In genomic region chr5:24351278-24351677, GRCm38 (mm10) we compare ENCODE assay signal across 8 mouse cellular contexts. TPM values are rescaled to one million over a fixed set of nuclear protein-coding genes. Genes with fewer than 3 reads are reported as not detected.
A peak's percentile ranks its signal among the peaks of the same experiment; 100 is the strongest.
DNase-seq lines count a peak whose midpoint lies in the region; ATAC-seq lines count a peak whose summit lies in the region.

Kcnh2 (minus strand) TSS chr5:24351604.

- H3K9me3 ChIP-seq in lung, embryonic 16.5 days (ENCODE audit: control insufficient read depth, low read length), result no peaks in the 10 kb centered on the region
- no peaks in the 10 kb centered on the region for H3K9me3 ChIP-seq in embryonic facial prominence, embryonic 13.5 days
- no peaks in the 10 kb centered on the region for H3K9me3 ChIP-seq in hindbrain, embryonic 10.5 days
- H3K9me3 ChIP-seq in liver, embryonic 12.5 days (replicated peaks), result no peaks in the 10 kb centered on the region

- H3K4me3 ChIP-seq in lung, embryonic 16.5 days (ENCODE audit: low read length), result peak within 1 kb of the TSS; percentile 65
- H3K4me3 ChIP-seq in embryonic facial prominence, embryonic 13.5 days, result peak within 1 kb of the TSS; percentile 63
- H3K4me3 ChIP-seq in hindbrain, embryonic 10.5 days, result peak within 1 kb of the TSS; percentile 78
- peak within 1 kb of the TSS; percentile 60 for H3K4me3 ChIP-seq in liver, embryonic 12.5 days

- ATAC-seq in lung, embryonic 16.5 days (ENCODE audit: low read depth), result peak; percentile 15
- ATAC-seq in embryonic facial prominence, embryonic 13.5 days (ENCODE audit: insufficient number of reproducible peaks, insufficient read depth, low FRiP score, low TSS enrichment, low read depth), result peak; percentile 18; the same call in 1 of the 2 replicates
- ATAC-seq in liver, embryonic 12.5 days, result no peak; the same call in 1 of the 2 replicates

- peak within 1 kb of the TSS; percentile 69 for H3K9ac ChIP-seq in lung, embryonic 16.5 days (ENCODE audit: low read length)
- H3K9ac ChIP-seq in embryonic facial prominence, embryonic 13.5 days, result peak within 1 kb of the TSS; percentile 73
- peak within 1 kb of the TSS; percentile 49 for H3K9ac ChIP-seq in liver, embryonic 12.5 days

- peak within 1 kb of the TSS; percentile 76 for H3K27ac ChIP-seq in lung, embryonic 16.5 days (ENCODE audit: low read length)
- H3K27ac ChIP-seq in embryonic facial prominence, embryonic 13.5 days, result no peak within 1 kb of the TSS
- H3K27ac ChIP-seq in hindbrain, embryonic 10.5 days, result peak within 1 kb of the TSS; percentile 92
- H3K27ac ChIP-seq in liver, embryonic 12.5 days, result peak within 1 kb of the TSS; percentile 8; the same call in 1 of the 2 replicates

- H3K27me3 ChIP-seq in lung, embryonic 16.5 days (ENCODE audit: control insufficient read depth, insufficient read depth, low read depth, low read length), result peaks cover 26% of the 10 kb centered on the region
- H3K27me3 ChIP-seq in embryonic facial prominence, embryonic 13.5 days, result peaks cover 85% of the 10 kb centered on the region
- peaks cover 77% of the 10 kb centered on the region for H3K27me3 ChIP-seq in hindbrain, embryonic 10.5 days (ENCODE audit: insufficient read depth, poor library complexity, severe bottlenecking)
- peaks cover 98% of the 10 kb centered on the region for H3K27me3 ChIP-seq in liver, embryonic 12.5 days (replicated peaks)

- no peaks in the 10 kb centered on the region for H3K36me3 ChIP-seq in lung, embryonic 16.5 days (ENCODE audit: control insufficient read depth, insufficient read depth, low read length)
- H3K36me3 ChIP-seq in embryonic facial prominence, embryonic 13.5 days, result no peaks in the 10 kb centered on the region
- H3K36me3 ChIP-seq in hindbrain, embryonic 10.5 days, result no peaks in the 10 kb centered on the region
- H3K36me3 ChIP-seq in liver, embryonic 12.5 days, result no peaks in the 10 kb centered on the region

- peaks cover 37% of the 10 kb centered on the region for H3K4me1 ChIP-seq in lung, embryonic 16.5 days (replicated peaks; ENCODE audit: control insufficient read depth, insufficient read depth, low read length)
- H3K4me1 ChIP-seq in embryonic facial prominence, embryonic 13.5 days, result peaks cover 34% of the 10 kb centered on the region
- H3K4me1 ChIP-seq in hindbrain, embryonic 10.5 days (replicated peaks), result peaks cover 79% of the 10 kb centered on the region
- peaks cover 55% of the 10 kb centered on the region for H3K4me1 ChIP-seq in liver, embryonic 12.5 days

- WGBS in lung, embryonic 16.5 days, result 0% methylated on average over 49 of the region's 53 CpGs
- under 1% methylated on average over 36 of the region's 53 CpGs for WGBS in embryonic facial prominence, embryonic 13.5 days
- 1% methylated on average over 53 of the region's 53 CpGs for WGBS in hindbrain, embryonic 10.5 days
- under 1% methylated on average over 53 of the region's 53 CpGs for WGBS in liver, embryonic 12.5 days (ENCODE audit: insufficient replicate concordance)

- no peak for DNase-seq in lung, postnatal 25 days (ENCODE audit: low spot score)
- no peak for DNase-seq in hindbrain, embryonic 10.5 days (ENCODE audit: low spot score)
- no peak for DNase-seq in B cell, adult 2 months
- DNase-seq in thymus, postnatal 4 days, result no peak
- no peak for DNase-seq in kidney, postnatal 14 days

- peak within 1 kb of the TSS; percentile 95 for H3K4me2 ChIP-seq in lung, embryonic 16.5 days (ENCODE audit: low read depth, low read length)
- H3K4me2 ChIP-seq in embryonic facial prominence, embryonic 13.5 days, result peak within 1 kb of the TSS; percentile 100
- peak within 1 kb of the TSS; percentile 80 for H3K4me2 ChIP-seq in liver, embryonic 12.5 days

RNA-seq across cellular contexts. Expression of gene Kcnh2, which starts in this region (rescaled TPM):
- 5.6 and 6.5 TPM in 2 replicates for polyA plus RNA-seq in lung, embryonic 16.5 days (2015; fragmentation: Nextera tagmentation; extraction: Ambion mirVana)
- 1.3 and 1.4 TPM in 2 replicates for polyA plus RNA-seq in embryonic facial prominence, embryonic 13.5 days (2015; fragmentation: Nextera tagmentation; extraction: Ambion mirVana)
- polyA plus RNA-seq in hindbrain, embryonic 10.5 days (2016; fragmentation: Nextera tagmentation; extraction: Ambion mirVana), result 32.4 and 33.9 TPM in 2 replicates
- 0.89 and 1.6 TPM in 2 replicates for polyA plus RNA-seq in liver, embryonic 12.5 days (2016; fragmentation: Nextera tagmentation; extraction: Ambion mirVana)
